Mouse (Mus musculus): Measurements from ENCODE around the gene Yeats4. TPM values are rescaled to one million over a fixed set of nuclear protein-coding genes. Genes with fewer than 3 reads are reported as not detected.

The Yeats4 gene
- total RNA-seq (2023): 10 to 100 TPM; 45.8 to 46.1 TPM

DNA sequence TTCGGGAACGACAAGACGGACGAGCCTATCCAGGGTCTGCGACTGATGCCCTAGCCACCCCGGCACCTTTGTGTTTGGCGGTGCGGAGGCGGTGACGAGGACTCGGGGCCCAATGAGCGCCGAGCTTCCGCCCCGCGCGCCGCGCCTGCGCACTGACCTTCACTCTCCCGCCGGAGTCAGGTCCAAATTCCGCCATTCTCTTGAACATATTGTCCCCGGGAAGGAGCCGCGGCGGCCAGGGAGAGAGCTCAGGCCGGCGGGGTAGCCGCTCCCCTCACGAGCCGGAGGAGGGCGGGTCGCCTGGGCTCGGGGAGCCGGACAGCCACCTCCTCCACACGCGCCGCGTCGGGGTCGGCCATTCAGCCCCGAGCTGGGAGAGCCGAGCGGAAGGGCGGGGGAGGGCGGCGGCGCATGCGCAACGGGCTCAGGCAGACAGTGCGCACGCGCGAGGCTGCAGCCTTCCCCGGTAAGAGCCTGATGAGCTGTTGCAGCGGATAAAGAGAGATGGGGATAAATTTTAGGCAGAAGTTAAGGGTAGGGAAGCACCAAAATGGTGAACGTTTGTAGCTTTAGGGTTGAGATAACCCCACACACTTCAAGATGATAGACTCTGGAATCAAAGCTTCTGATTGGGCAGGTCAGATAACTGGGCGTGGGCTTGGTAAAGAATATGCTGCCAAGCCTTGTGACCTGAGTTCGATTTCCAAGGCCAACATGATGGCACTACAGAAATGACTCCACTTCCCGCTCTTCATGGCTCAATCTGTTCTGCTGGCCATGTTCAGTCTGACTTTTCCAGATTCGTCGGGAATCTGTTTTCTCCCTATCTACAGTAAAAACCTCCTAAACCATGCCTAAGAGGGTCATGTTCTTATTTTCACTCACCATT lies at the start of gene Yeats4:
Gene Yeats4, minus strand, starts transcription at position 406 of the 889 bp plus-strand sequence.

GRCm38 (mm10) chr10:117238603-117239002 lies 14.3 kb upstream of the Yeats4 start, which contains the start of gene 9530003J23Rik:
TSS of gene 9530003J23Rik (minus strand) at chr10:117238703.

Other genes starting within 250 kb of the Yeats4 start
- gene Best3, start 238.2 kb downstream of the Yeats4 start, total RNA-seq (2023): not detected
- not detected for gene Lrrc10, start 179.2 kb downstream of the Yeats4 start, total RNA-seq (2023)
- 10 to 100 TPM; 95.2 to 99.1 TPM for gene Cct2, start 160.7 kb downstream of the Yeats4 start, total RNA-seq (2023)
- gene Frs2, start 76.0 kb downstream of the Yeats4 start, total RNA-seq (2023): 10 to 100 TPM; 13.1 to 16.6 TPM
- gene 9530003J23Rik, start 14.2 kb upstream of the Yeats4 start, total RNA-seq (2023): not detected
- over 10,000 TPM; 14,685 to 14,708 TPM for gene Lyz2, start 57.8 kb upstream of the Yeats4 start, total RNA-seq (2023)
- gene Lyz1, start 68.4 kb upstream of the Yeats4 start, total RNA-seq (2023): 1,000 to 10,000 TPM; 1,794 to 1,836 TPM
- 10 to 100 TPM; 47.9 to 53.9 TPM for gene Cpsf6, start 155.5 kb upstream of the Yeats4 start, total RNA-seq (2023)

All from neutrophil, adult 83 days (primary cell).